In genomic region chr17:4867754-4868445, GRCm38 (mm10) we compare ENCODE assay signal across 8 mouse cellular contexts.
DNase-seq lines count a peak whose midpoint lies in the region; ATAC-seq lines count a peak whose summit lies in the region.

No protein-coding gene starts in this region.

- DNase-seq in NIH3T3 (ENCODE audit: low read depth): peak; percentile 11
- peak; percentile 88 for DNase-seq in adrenal gland, postnatal 14 days
- DNase-seq in lung, postnatal 10 days: peak; percentile 66
- DNase-seq in forebrain, embryonic 10.5 days (ENCODE audit: extremely low spot score, low spot score): no peak
- DNase-seq in layer of hippocampus, adult 11-12 months (ENCODE audit: low spot score): no peak
- no peak for DNase-seq in cerebellum, adult 11 months

- peak overlapping the region; percentile 36 for H3K27ac ChIP-seq in heart, embryonic 16.5 days (ENCODE audit: low read length)
- no peak overlapping the region for H3K27ac ChIP-seq in forebrain, embryonic 10.5 days

- no peaks in the 10 kb centered on the region for H3K36me3 ChIP-seq in heart, embryonic 16.5 days (ENCODE audit: control insufficient read depth, insufficient read depth)
- no peaks in the 10 kb centered on the region for H3K36me3 ChIP-seq in forebrain, embryonic 10.5 days (replicated peaks)

- no peak overlapping the region for H3K4me2 ChIP-seq in heart, embryonic 16.5 days (ENCODE audit: low read depth, low read length)

- 0 out of 2 replicates have a peak, but pooled peaks cover 4% of the 10 kb centered on the region for H3K4me1 ChIP-seq in heart, embryonic 16.5 days (ENCODE audit: control insufficient read depth, insufficient read depth, low read length)
- H3K4me1 ChIP-seq in forebrain, embryonic 10.5 days: peaks cover 19% of the 10 kb centered on the region

- WGBS in heart, embryonic 16.5 days: 55% methylated on average over 9 of the region's 9 CpGs
- 87% methylated on average over 9 of the region's 9 CpGs for WGBS in forebrain, embryonic 10.5 days

- H3K27me3 ChIP-seq in heart, embryonic 16.5 days (ENCODE audit: control insufficient read depth, insufficient read depth, low read length): no peaks in the 10 kb centered on the region
- no peaks in the 10 kb centered on the region for H3K27me3 ChIP-seq in forebrain, embryonic 10.5 days (ENCODE audit: poor library complexity, severe bottlenecking)

- H3K9me3 ChIP-seq in heart, embryonic 16.5 days (replicated peaks; ENCODE audit: control insufficient read depth, low read length): no peaks in the 10 kb centered on the region
- H3K9me3 ChIP-seq in forebrain, embryonic 10.5 days: no peaks in the 10 kb centered on the region

- 0 out of 2 replicates have a peak, but pooled peaks have one; percentile 26 for ATAC-seq in heart, embryonic 16.5 days (replicated peaks; ENCODE audit: extremely low read depth, insufficient read depth, low FRiP score)
- ATAC-seq in CD4-positive, CD25-positive, alpha-beta regulatory T cell, adult 4 months: no peak

- no peak overlapping the region for H3K4me3 ChIP-seq in heart, embryonic 16.5 days (ENCODE audit: low read length)
- no peak overlapping the region for H3K4me3 ChIP-seq in forebrain, embryonic 10.5 days

- H3K9ac ChIP-seq in heart, embryonic 16.5 days (ENCODE audit: low read length): no peak overlapping the region

Comparison
In these comparisons a context has a peak if more than half of its experiments do, and no peak if none do; other contexts are left out.
1. DNase-seq: peak in NIH3T3 (single experiment), adrenal gland, postnatal 14 days (single experiment) and lung, postnatal 10 days (single experiment); none in forebrain, embryonic 10.5 days (single experiment), layer of hippocampus, adult 11-12 months (single experiment) and cerebellum, adult 11 months (single experiment).